In genomic region chr1:42261800-42262199, GRCm38 (mm10) we compare ENCODE assay signal across 8 mouse cellular contexts.
DNase-seq lines count a peak whose midpoint lies in the region; ATAC-seq and TF ChIP-seq lines count a peak whose summit lies in the region.

No protein-coding gene starts in this region.

- H3K4me3 ChIP-seq in lung, embryonic 15.5 days, result 0 out of 2 replicates have a peak overlapping the region, but pooled peaks have one; percentile 13
- H3K4me3 ChIP-seq in forebrain, postnatal 0 days (ENCODE audit: low read depth, low read length), result peak overlapping the region; percentile 41
- H3K4me3 ChIP-seq in limb, embryonic 11.5 days (ENCODE audit: low read depth, low read length), result no peak overlapping the region
- peak overlapping the region; percentile 8; the same call in 1 of the 2 replicates for H3K4me3 ChIP-seq in stomach, embryonic 15.5 days (replicated peaks)

- no peak overlapping the region for H3K9ac ChIP-seq in lung, embryonic 15.5 days
- peak overlapping the region; percentile 70 for H3K9ac ChIP-seq in forebrain, postnatal 0 days
- H3K9ac ChIP-seq in limb, embryonic 11.5 days (ENCODE audit: low read length), result peak overlapping the region; percentile 5; the same call in 1 of the 2 replicates
- H3K9ac ChIP-seq in stomach, embryonic 15.5 days, result no peak overlapping the region

- TF ChIP-seq CTCF in forebrain, postnatal 0 days (IDR thresholded peaks at IDR 0.05; ENCODE audit: low read depth), result no peak

- no peaks in the 10 kb centered on the region for H3K36me3 ChIP-seq in lung, embryonic 15.5 days
- H3K36me3 ChIP-seq in forebrain, postnatal 0 days (ENCODE audit: insufficient read depth), result no peaks in the 10 kb centered on the region
- H3K36me3 ChIP-seq in limb, embryonic 11.5 days (ENCODE audit: control insufficient read depth, insufficient read depth, low read length), result no peaks in the 10 kb centered on the region
- H3K36me3 ChIP-seq in stomach, embryonic 15.5 days, result no peaks in the 10 kb centered on the region

- H3K4me2 ChIP-seq in lung, embryonic 15.5 days, result peak overlapping the region; percentile 46
- peak overlapping the region; percentile 65 for H3K4me2 ChIP-seq in forebrain, postnatal 0 days (ENCODE audit: low read depth)
- peak overlapping the region; percentile 25 for H3K4me2 ChIP-seq in limb, embryonic 11.5 days (ENCODE audit: low read depth, severe bottlenecking)
- peak overlapping the region; percentile 44 for H3K4me2 ChIP-seq in stomach, embryonic 15.5 days

- no peaks in the 10 kb centered on the region for H3K4me1 ChIP-seq in lung, embryonic 15.5 days
- peaks cover 30% of the 10 kb centered on the region for H3K4me1 ChIP-seq in forebrain, postnatal 0 days (ENCODE audit: insufficient read depth)
- 0 out of 2 replicates have a peak, but pooled peaks cover 7% of the 10 kb centered on the region for H3K4me1 ChIP-seq in limb, embryonic 11.5 days (ENCODE audit: control insufficient read depth, insufficient read depth, low read length)
- H3K4me1 ChIP-seq in stomach, embryonic 15.5 days, result no peaks in the 10 kb centered on the region

- H3K27me3 ChIP-seq in lung, embryonic 15.5 days, result no peaks in the 10 kb centered on the region
- H3K27me3 ChIP-seq in forebrain, postnatal 0 days (ENCODE audit: insufficient read depth, low read length), result no peaks in the 10 kb centered on the region
- H3K27me3 ChIP-seq in limb, embryonic 11.5 days (ENCODE audit: control insufficient read depth, insufficient read depth, low read length), result no peaks in the 10 kb centered on the region
- H3K27me3 ChIP-seq in stomach, embryonic 15.5 days (replicated peaks), result no peaks in the 10 kb centered on the region

- intact Hi-C loops in heart, postnatal 25 days (cut with DNase I), result no loop called here

- no peak for DNase-seq in lung, adult 18-20 months
- peak; percentile 71 for DNase-seq in forebrain, postnatal 0 days
- peak; percentile 60 for DNase-seq in limb, embryonic 11.5 days (ENCODE audit: low spot score)
- DNase-seq in MN1 (ENCODE audit: low spot score), result no peak
- no peak for DNase-seq in frontal cortex, postnatal 36 days (ENCODE audit: low spot score in 2 of 2)
- no peak for DNase-seq in heart, postnatal 25 days (ENCODE audit: low spot score)

- H3K9me3 ChIP-seq in lung, embryonic 15.5 days, result no peaks in the 10 kb centered on the region
- no peaks in the 10 kb centered on the region for H3K9me3 ChIP-seq in forebrain, postnatal 0 days (ENCODE audit: low read length)
- H3K9me3 ChIP-seq in limb, embryonic 11.5 days (ENCODE audit: control insufficient read depth, low read length), result no peaks in the 10 kb centered on the region
- H3K9me3 ChIP-seq in stomach, embryonic 15.5 days, result no peaks in the 10 kb centered on the region

- 7% methylated on average over 13 of the region's 13 CpGs for WGBS in lung, embryonic 15.5 days
- 2% methylated on average over 13 of the region's 13 CpGs for WGBS in forebrain, postnatal 0 days
- WGBS in limb, embryonic 11.5 days, result 12% methylated on average over 13 of the region's 13 CpGs
- WGBS in stomach, embryonic 15.5 days, result 15% methylated on average over 13 of the region's 13 CpGs

- H3K27ac ChIP-seq in lung, embryonic 15.5 days, result no peak overlapping the region
- H3K27ac ChIP-seq in forebrain, postnatal 0 days (ENCODE audit: low read depth, low read length), result peak overlapping the region; percentile 91
- no peak overlapping the region for H3K27ac ChIP-seq in limb, embryonic 11.5 days (replicated peaks; ENCODE audit: low read depth, low read length)
- no peak overlapping the region for H3K27ac ChIP-seq in stomach, embryonic 15.5 days

- ATAC-seq in lung, embryonic 15.5 days (ENCODE audit: borderline replicate concordance, extremely low read depth, low FRiP score, low TSS enrichment), result no peak
- ATAC-seq in forebrain, postnatal 0 days, result no peak
- no peak for ATAC-seq in limb, embryonic 11.5 days (ENCODE audit: insufficient number of reproducible peaks, low FRiP score, low TSS enrichment, low read depth)
- ATAC-seq in stomach, embryonic 15.5 days (ENCODE audit: insufficient read depth, low FRiP score, low read depth), result no peak

Comparison
In these comparisons a context has a peak if more than half of its experiments do, and no peak if none do; other contexts are left out.
1. H3K9ac ChIP-seq: peak in forebrain, postnatal 0 days (single experiment) and limb, embryonic 11.5 days (single experiment); none in lung, embryonic 15.5 days (single experiment) and stomach, embryonic 15.5 days (single experiment).
2. DNase-seq: peak in forebrain, postnatal 0 days (single experiment) and limb, embryonic 11.5 days (single experiment); none in lung, adult 18-20 months (0 of 2), MN1 (single experiment), frontal cortex, postnatal 36 days (0 of 2) and heart, postnatal 25 days (single experiment).
3. Peak in every context shown above with its lines, with median percentiles within 50 percentile points of each other: H3K4me2 ChIP-seq.